Mouse (Mus musculus) stomach, embryonic 14.5 days (tissue): Measurements from ENCODE around the gene H2afb3. TPM values are rescaled to one million over a fixed set of nuclear protein-coding genes. Genes with fewer than 3 reads are reported as not detected.
"Not testable (repeated sequence)": the region's sequence is repeated elsewhere in the genome, so short reads cannot be mapped to it uniquely, and the experiment has no call there.

Source experiments
- ATAC-seq: fragments of 200-750 bp; cut with Nextera tagmentation; 2 replicates; pipeline ENCODE4 v1.8.0; 2017; ENCODE audit warnings: low read depth, moderate TSS enrichment; ENCODE audit not compliant: insufficient number of reproducible peaks, insufficient read depth, low FRiP score
- H3K27ac ChIP-seq: fragments of 300-500 bp; sonication (generic); 2 replicates; pipeline ENCODE4 v1.5.1; 2014; ENCODE audit warnings: mild to moderate bottlenecking, low read length, moderate library complexity, mixed read lengths
- H3K27me3 ChIP-seq: fragments of 300-500 bp; sonication (generic); 2 replicates; pipeline ENCODE4 v1.6.1; 2014; ENCODE audit warnings: low read length, control low read depth, mixed read lengths; ENCODE audit not compliant: control insufficient read depth, insufficient read depth
- H3K36me3 ChIP-seq: fragments of 300-500 bp; sonication (generic); 2 replicates; pipeline ENCODE4 v1.6.1; 2014; ENCODE audit warnings: mild to moderate bottlenecking, control low read depth, low read length, moderate library complexity, mixed read lengths; ENCODE audit not compliant: control insufficient read depth, insufficient read depth
- H3K4me1 ChIP-seq: fragments of 300-500 bp; sonication (generic); 2 replicates; pipeline ENCODE4 v1.6.1; 2014; ENCODE audit warnings: low read length, control low read depth, mixed read lengths; ENCODE audit not compliant: control insufficient read depth, insufficient read depth
- H3K4me2 ChIP-seq: fragments of 300-500 bp; sonication (generic); replicated peaks from 2 replicates; pipeline ENCODE4 v1.6.1; 2014; ENCODE audit warnings: low read depth, low read length, control low read depth
- H3K4me3 ChIP-seq: fragments of 300-500 bp; sonication (generic); 2 replicates; pipeline ENCODE4 v1.5.1; 2014; ENCODE audit warnings: low read depth, low read length, control low read depth
- H3K9ac ChIP-seq: fragments of 300-500 bp; sonication (generic); replicated peaks from 2 replicates; pipeline ENCODE4 v1.6.1; 2014; ENCODE audit warnings: low read depth, mild to moderate bottlenecking, control low read depth, low read length, moderate library complexity, mixed read lengths
- H3K9me3 ChIP-seq: fragments of 300-500 bp; sonication (generic); 2 replicates; pipeline ENCODE4 v1.6.1; 2016; ENCODE audit warnings: low read depth, low read length, control low read depth; ENCODE audit not compliant: control insufficient read depth
- WGBS: fragments of 180-500 bp; shearing (Covaris S2); extraction: QIAGEN DNeasy Blood & Tissue Kit; methylation state at CpG from one replicate; pipeline ENCODE4 v1.1.7; 2014; 5-methylcytosine and 5-hydroxymethylcytosine counted together
- polyA plus RNA-seq: library from polyadenylated mRNA; unstranded; fragments of >200 nt; fragmentation: Nextera tagmentation; extraction: Ambion mirVana; gene quantifications from 2 replicates; pipeline ENCODE4 v1.2.1, GENCODE M21; 2014

H2afb3 gene
- not detected in 2 replicates for polyA plus RNA-seq

- not testable (repeated sequence) for H3K4me2 ChIP-seq, H3K9me3 ChIP-seq, H3K4me3 ChIP-seq, H3K27ac ChIP-seq, H3K36me3 ChIP-seq, ATAC-seq, H3K9ac ChIP-seq, H3K4me1 ChIP-seq, H3K27me3 ChIP-seq
- WGBS = 83% methylated on average over 9 of the region's 10 CpGs
Measured at GRCm38 (mm10) chrX:120312995-120313394, at the start of gene H2afb3. Gene H2afb3 (minus strand): TSS chrX:120313095.

GRCm38 (mm10) chrX:120301469-120302175, 11.3 kb downstream of the H2afb3 start:
- Histone ChIP-seq H3K27ac (no peak overlapping the region), H3K36me3 (no peaks in the 10 kb centered on the region), H3K27me3 (no peaks in the 10 kb centered on the region), H3K4me2 (no peak overlapping the region), H3K4me1 (no peaks in the 10 kb centered on the region), H3K4me3 (no peak overlapping the region), H3K9ac (no peak overlapping the region), H3K9me3 (no peaks in the 10 kb centered on the region)
- ATAC-seq = no peak
- WGBS = 62% methylated on average over 2 of the region's 2 CpGs

GRCm38 (mm10) chrX:120292832-120293750, 19.8 kb downstream of the H2afb3 start:
- Histone ChIP-seq H3K36me3 (no peaks in the 10 kb centered on the region), H3K9ac (no peak overlapping the region; the same call in 1 of the 2 replicates), H3K4me3 (peak overlapping the region; percentile 39), H3K27ac (no peak overlapping the region), H3K4me2 (peak overlapping the region; percentile 56), H3K27me3 (no peaks in the 10 kb centered on the region), H3K9me3 (no peaks in the 10 kb centered on the region), H3K4me1 (no peaks in the 10 kb centered on the region)
- peak; percentile 59; the same call in 1 of the 2 replicates for ATAC-seq
- 4% methylated on average over 35 of the region's 46 CpGs for WGBS

DNA sequence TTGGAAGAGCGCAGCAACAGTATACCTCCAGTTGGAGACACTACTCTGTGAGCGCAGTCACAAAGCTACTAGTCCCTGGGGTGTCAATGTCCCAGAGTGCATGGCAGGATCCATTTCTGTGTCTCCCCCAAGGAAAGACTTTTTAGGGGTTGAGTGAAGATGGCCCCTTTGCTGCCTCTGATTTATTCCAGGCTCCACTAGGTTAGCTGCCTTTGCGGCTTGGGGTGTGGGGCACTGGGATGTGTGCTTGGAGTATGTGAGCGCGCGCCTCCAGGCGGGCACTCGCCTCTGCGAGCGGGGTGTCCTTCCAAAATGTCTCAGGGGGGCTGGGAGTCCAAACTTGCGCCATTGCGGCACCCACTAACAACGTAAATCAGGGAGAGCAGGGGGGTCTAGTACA, 21.2 kb downstream of the H2afb3 start:
- Histone ChIP-seq H3K27me3 (no peaks in the 10 kb centered on the region), H3K4me3 (peak overlapping the region; percentile 39)
- ATAC-seq = 0 out of 2 replicates have a peak, but pooled peaks have one; percentile 42

DNA sequence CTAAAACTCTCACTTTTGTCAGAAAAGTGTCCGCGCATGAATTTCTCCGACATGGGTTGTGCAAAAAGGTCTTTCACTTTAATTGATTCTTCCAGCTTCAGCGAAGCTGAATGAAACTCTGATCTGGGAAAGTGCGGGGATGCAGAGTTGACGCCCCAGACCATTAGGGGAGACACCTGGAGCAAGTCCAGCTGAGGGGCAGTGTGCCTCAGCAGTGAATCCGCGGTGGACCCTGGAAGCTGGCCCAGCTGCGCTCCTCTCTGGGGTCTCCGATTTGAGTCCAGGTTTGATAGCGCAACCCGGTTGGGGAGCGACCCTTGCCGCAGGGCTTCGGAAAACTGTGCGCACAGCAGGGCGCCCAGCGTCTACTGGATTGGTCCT, 22.0 kb downstream of the H2afb3 start:
- Histone ChIP-seq H3K27me3 (no peaks in the 10 kb centered on the region), H3K4me2 (peak overlapping the region; percentile 56), H3K9ac (no peak overlapping the region), H3K9me3 (no peaks in the 10 kb centered on the region), H3K36me3 (no peaks in the 10 kb centered on the region), H3K4me1 (no peaks in the 10 kb centered on the region), H3K27ac (no peak overlapping the region), H3K4me3 (peak overlapping the region; percentile 39)
- 8% methylated on average over 18 of the region's 18 CpGs for WGBS
- ATAC-seq = no peak

More for the DNA sequence above, 21.2 kb downstream of the H2afb3 start:
- Histone ChIP-seq H3K4me1 (no peaks in the 10 kb centered on the region), H3K36me3 (no peaks in the 10 kb centered on the region), H3K4me2 (peak overlapping the region; percentile 56), H3K9ac (no peak overlapping the region), H3K27ac (no peak overlapping the region), H3K9me3 (no peaks in the 10 kb centered on the region)
- 6% methylated on average over 13 of the region's 13 CpGs for WGBS

- no peaks in the 10 kb centered on the region for H3K36me3 ChIP-seq
- H3K9me3 ChIP-seq = no peaks in the 10 kb centered on the region
- peak within 1 kb of the TSS; percentile 39 for H3K4me3 ChIP-seq
- H3K27ac ChIP-seq = no peak within 1 kb of the TSS
- H3K9ac ChIP-seq = no peak within 1 kb of the TSS; the same call in 1 of the 2 replicates
- H3K27me3 ChIP-seq = no peaks in the 10 kb centered on the region
- peak within 1 kb of the TSS; percentile 56 for H3K4me2 ChIP-seq
- 14% methylated on average over 34 of the region's 40 CpGs for WGBS
- H3K4me1 ChIP-seq = no peaks in the 10 kb centered on the region
- ATAC-seq = peak; percentile 77; the same call in 1 of the 2 replicates
Measured at GRCm38 (mm10) chrX:120290011-120290899, 22.6 kb downstream of the H2afb3 start, which contains the start of gene Pcdh11x. Gene Pcdh11x (plus strand): TSS chrX:120290259.

- H3K36me3 ChIP-seq = no peaks in the 10 kb centered on the region
- no peak for ATAC-seq
- H3K4me1 ChIP-seq = no peaks in the 10 kb centered on the region
- H3K27ac ChIP-seq = no peak overlapping the region
- H3K9me3 ChIP-seq = no peaks in the 10 kb centered on the region
- H3K4me2 ChIP-seq = no peak overlapping the region
- no peak overlapping the region for H3K9ac ChIP-seq
- no peak overlapping the region for H3K4me3 ChIP-seq
- 6% methylated on average over 1 of the region's 1 CpGs for WGBS
- no peaks in the 10 kb centered on the region for H3K27me3 ChIP-seq
Measured at GRCm38 (mm10) chrX:120287502-120287901, 25.4 kb downstream of the H2afb3 start.

- Histone ChIP-seq H3K4me3 (no peak overlapping the region), H3K9ac (no peak overlapping the region), H3K9me3 (no peaks in the 10 kb centered on the region), H3K27me3 (no peaks in the 10 kb centered on the region), H3K4me2 (no peak overlapping the region), H3K36me3 (no peaks in the 10 kb centered on the region), H3K4me1 (no peaks in the 10 kb centered on the region), H3K27ac (no peak overlapping the region)
- no peak for ATAC-seq
Measured at GRCm38 (mm10) chrX:120285522-120285921, 27.4 kb downstream of the H2afb3 start.
